8 mouse cellular contexts compared by ENCODE assay signal in genomic region chr10:92162473-92163011, GRCm38 (mm10).
DNase-seq lines count a peak whose midpoint lies in the region; ATAC-seq lines count a peak whose summit lies in the region.

No protein-coding gene starts in this region.

- no peaks in the 10 kb centered on the region for H3K36me3 ChIP-seq in heart, embryonic 15.5 days
- H3K36me3 ChIP-seq in embryonic facial prominence, embryonic 10.5 days (replicated peaks), result no peaks in the 10 kb centered on the region
- no peaks in the 10 kb centered on the region for H3K36me3 ChIP-seq in liver, embryonic 16.5 days (ENCODE audit: control insufficient read depth, insufficient read depth)

- peak overlapping the region; percentile 81 for H3K4me2 ChIP-seq in heart, embryonic 15.5 days
- H3K4me2 ChIP-seq in liver, embryonic 16.5 days (ENCODE audit: low read depth, low read length), result peak overlapping the region; percentile 13; the same call in 1 of the 2 replicates

- peak overlapping the region; percentile 47 for H3K4me3 ChIP-seq in heart, embryonic 15.5 days
- H3K4me3 ChIP-seq in embryonic facial prominence, embryonic 10.5 days, result peak overlapping the region; percentile 60
- H3K4me3 ChIP-seq in liver, embryonic 16.5 days (ENCODE audit: low read depth, low read length), result peak overlapping the region; percentile 5; the same call in 1 of the 2 replicates

- no peak for ATAC-seq in heart, embryonic 15.5 days (replicated peaks; ENCODE audit: insufficient number of reproducible peaks, insufficient read depth, low FRiP score, low read depth)
- ATAC-seq in liver, embryonic 16.5 days (ENCODE audit: low read depth), result no peak

- 1% methylated on average over 29 of the region's 29 CpGs for WGBS in heart, embryonic 15.5 days
- 2% methylated on average over 29 of the region's 29 CpGs for WGBS in embryonic facial prominence, embryonic 10.5 days
- 2% methylated on average over 29 of the region's 29 CpGs for WGBS in liver, embryonic 16.5 days (ENCODE audit: insufficient replicate concordance)

- DNase-seq in heart, postnatal 4 days, result no peak
- peak; percentile 15 for DNase-seq in R1 (ENCODE audit: low read depth, low spot score)
- DNase-seq in embryonic facial prominence, embryonic 10.5 days (ENCODE audit: low spot score), result peak; percentile 59
- DNase-seq in hindlimb bud, embryonic 11.5 days (ENCODE audit: extremely low spot score, low read depth, low spot score), result peak; percentile 18
- DNase-seq in right cerebral cortex, adult 18-20 months, result peak; percentile 6
- DNase-seq in gastrocnemius, postnatal 25 days, result no peak

- H3K9me3 ChIP-seq in heart, embryonic 15.5 days (replicated peaks), result no peaks in the 10 kb centered on the region
- H3K9me3 ChIP-seq in embryonic facial prominence, embryonic 10.5 days, result no peaks in the 10 kb centered on the region
- H3K9me3 ChIP-seq in liver, embryonic 16.5 days (replicated peaks; ENCODE audit: control insufficient read depth, low read length), result no peaks in the 10 kb centered on the region

- H3K27ac ChIP-seq in heart, embryonic 15.5 days, result no peak overlapping the region
- peak overlapping the region; percentile 82 for H3K27ac ChIP-seq in embryonic facial prominence, embryonic 10.5 days (replicated peaks)
- H3K27ac ChIP-seq in liver, embryonic 16.5 days (ENCODE audit: low read length), result no peak overlapping the region

- peaks cover 15% of the 10 kb centered on the region for H3K27me3 ChIP-seq in heart, embryonic 15.5 days
- peaks cover 40% of the 10 kb centered on the region for H3K27me3 ChIP-seq in embryonic facial prominence, embryonic 10.5 days (replicated peaks; ENCODE audit: low read depth, poor library complexity, severe bottlenecking)
- peaks cover 6% of the 10 kb centered on the region for H3K27me3 ChIP-seq in liver, embryonic 16.5 days (ENCODE audit: control insufficient read depth, insufficient read depth, low read depth, low read length)

- 0 out of 2 replicates have a peak overlapping the region, but pooled peaks have one; percentile 5 for H3K9ac ChIP-seq in heart, embryonic 15.5 days
- H3K9ac ChIP-seq in liver, embryonic 16.5 days (ENCODE audit: low read depth, low read length), result no peak overlapping the region

- peaks cover 9% of the 10 kb centered on the region for H3K4me1 ChIP-seq in heart, embryonic 15.5 days (replicated peaks)
- H3K4me1 ChIP-seq in embryonic facial prominence, embryonic 10.5 days, result peaks cover 19% of the 10 kb centered on the region
- no peaks in the 10 kb centered on the region for H3K4me1 ChIP-seq in liver, embryonic 16.5 days (ENCODE audit: control insufficient read depth, low read depth, low read length)

Comparison
In these comparisons a context has a peak if more than half of its experiments do, and no peak if none do; other contexts are left out.
1. H3K4me3 ChIP-seq: peak in every context shown above with its lines; median percentile 60 in embryonic facial prominence, embryonic 10.5 days; 47 in heart, embryonic 15.5 days; 5 in liver, embryonic 16.5 days.
2. DNase-seq: peak in R1 (single experiment), embryonic facial prominence, embryonic 10.5 days (single experiment), hindlimb bud, embryonic 11.5 days (single experiment) and right cerebral cortex, adult 18-20 months (single experiment); none in heart, postnatal 4 days (single experiment) and gastrocnemius, postnatal 25 days (single experiment).